Comparison of ENCODE assay signal across 9 mouse cellular contexts in the genomic region with DNA sequence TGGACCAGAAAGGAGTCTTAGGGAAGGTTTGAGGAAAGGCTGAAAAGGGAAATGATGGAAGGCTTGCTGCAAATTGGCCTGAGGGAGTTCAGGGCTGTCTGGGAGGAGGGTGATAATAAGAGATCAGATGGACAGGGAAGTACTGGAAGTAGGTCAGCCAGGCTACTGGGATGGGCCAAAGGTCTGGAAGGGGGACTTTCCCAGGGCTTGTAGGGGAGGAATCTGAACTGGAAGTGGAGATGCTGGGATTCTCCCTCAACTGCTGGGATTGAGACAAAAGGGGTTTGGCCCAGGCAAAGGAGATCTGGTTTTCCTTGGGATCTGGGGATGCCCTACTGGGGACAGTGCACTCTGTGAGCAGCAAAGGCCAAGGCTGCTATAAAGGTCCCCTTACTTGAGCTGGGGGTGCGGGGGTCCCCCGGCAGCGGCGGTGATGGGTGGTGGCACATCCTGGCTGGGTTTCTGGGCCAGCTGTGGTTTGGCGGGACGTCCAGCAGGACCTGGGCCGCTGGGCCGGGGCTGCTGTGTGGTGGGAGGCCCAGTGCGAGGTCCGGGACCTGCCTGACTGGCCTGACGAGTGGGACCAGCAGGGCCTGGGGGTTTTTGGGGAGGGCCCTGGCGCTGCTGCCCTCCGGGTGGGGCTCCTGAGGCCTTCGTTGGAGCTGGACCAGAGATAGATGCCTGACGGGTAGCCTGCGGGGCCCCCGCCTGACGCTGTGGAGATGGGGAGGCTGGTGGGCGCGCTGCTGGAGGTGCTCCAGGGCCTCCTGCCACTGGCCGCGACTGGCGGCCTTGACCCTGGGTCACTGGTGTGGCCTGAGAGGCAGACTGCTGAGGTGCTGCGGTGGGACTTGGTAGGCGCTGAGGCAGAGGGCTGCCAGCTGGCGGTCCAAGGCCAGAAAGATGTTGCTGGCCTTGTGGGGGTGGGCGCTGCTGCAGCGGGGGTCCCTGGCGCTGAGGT. TPM values are rescaled to one million over a fixed set of nuclear protein-coding genes. Genes with fewer than 3 reads are reported as not detected.
A peak's percentile ranks its signal among the peaks of the same experiment; 100 is the strongest.
DNase-seq lines count a peak whose midpoint lies in the region; ATAC-seq and TF ChIP-seq lines count a peak whose summit lies in the region.
"Had no signal": no experiment of that assay in that cellular context is flagged by ENCODE, and none has a peak within 500 bp of the region (broad histone marks: within the 10 kb centered on the region; RNA-seq: fewer than 3 reads in every experiment).

No protein-coding gene starts in this region.

- intact Hi-C loops in heart, postnatal 25 days (cut with DNase I), result no loop called here

- DNase-seq in heart, adult 11 months, result peak; percentile 93
- DNase-seq in heart, postnatal 25 days (ENCODE audit: low spot score), result no peak
- DNase-seq in limb, embryonic 10.5 days (ENCODE audit: low spot score), result no peak
- DNase-seq in c-Kit-positive CD71-positive TER-119-positive erythroid progenitor cells, embryonic 14.5 days (ENCODE audit: low spot score), result no peak
- DNase-seq in layer of hippocampus, adult 9-10 months (ENCODE audit: low spot score), result no peak

- 0 out of 2 replicates have a peak overlapping the region, but pooled peaks have one; percentile 11 for H3K27ac ChIP-seq in embryonic facial prominence, embryonic 15.5 days (replicated peaks)
- peak overlapping the region; percentile 37 for H3K27ac ChIP-seq in limb, embryonic 10.5 days
- H3K27ac ChIP-seq: neural tube, embryonic 13.5 days had no signal

- no peak for TF ChIP-seq CTCF in E14TG2a.4 (conservative IDR thresholded peaks at IDR 0.05; ENCODE audit: low read length)

- peak overlapping the region; percentile 15 for H3K4me2 ChIP-seq in embryonic facial prominence, embryonic 15.5 days (replicated peaks)
- H3K4me2 ChIP-seq: neural tube, embryonic 13.5 days had no signal

- no peaks in the 10 kb centered on the region for H3K9me3 ChIP-seq in E14TG2a.4 (ENCODE audit: low read length)
- H3K9me3 ChIP-seq in embryonic facial prominence, embryonic 15.5 days (replicated peaks), result no peaks in the 10 kb centered on the region
- H3K9me3 ChIP-seq in limb, embryonic 10.5 days (replicated peaks), result peaks cover 4% of the 10 kb centered on the region; the same call in 1 of the 2 replicates
- H3K9me3 ChIP-seq: neural tube, embryonic 13.5 days had no signal

- WGBS in embryonic facial prominence, embryonic 15.5 days, result 35% methylated on average over 26 of the region's 29 CpGs
- WGBS in limb, embryonic 10.5 days, result 38% methylated on average over 29 of the region's 29 CpGs

- H3K27me3 ChIP-seq in E14TG2a.4 (ENCODE audit: insufficient read depth, low read length), result no peaks in the 10 kb centered on the region
- H3K27me3 ChIP-seq in embryonic facial prominence, embryonic 15.5 days, result no peaks in the 10 kb centered on the region
- no peaks in the 10 kb centered on the region for H3K27me3 ChIP-seq in limb, embryonic 10.5 days (ENCODE audit: low read depth, poor library complexity, severe bottlenecking)
- H3K27me3 ChIP-seq: neural tube, embryonic 13.5 days had no signal

- peaks cover 43% of the 10 kb centered on the region for H3K4me1 ChIP-seq in E14TG2a.4 (replicated peaks; ENCODE audit: low read depth, low read length)
- peaks cover 5% of the 10 kb centered on the region; the same call in 1 of the 2 replicates for H3K4me1 ChIP-seq in embryonic facial prominence, embryonic 15.5 days
- H3K4me1 ChIP-seq in limb, embryonic 10.5 days, result peaks cover 11% of the 10 kb centered on the region
- H3K4me1 ChIP-seq: neural tube, embryonic 13.5 days had no signal

- H3K9ac ChIP-seq in embryonic facial prominence, embryonic 15.5 days, result no peak overlapping the region
- H3K9ac ChIP-seq: neural tube, embryonic 13.5 days had no signal

- H3K36me3 ChIP-seq in E14TG2a.4 (ENCODE audit: insufficient read depth, low read length), result peaks cover 32% of the 10 kb centered on the region
- no peaks in the 10 kb centered on the region for H3K36me3 ChIP-seq in embryonic facial prominence, embryonic 15.5 days
- peaks cover 19% of the 10 kb centered on the region for H3K36me3 ChIP-seq in limb, embryonic 10.5 days

- H3K4me3 ChIP-seq in E14TG2a.4 (replicated peaks; ENCODE audit: low read length), result peak overlapping the region; percentile 67
- H3K4me3 ChIP-seq in embryonic facial prominence, embryonic 15.5 days (replicated peaks), result no peak overlapping the region
- no peak overlapping the region for H3K4me3 ChIP-seq in limb, embryonic 10.5 days
- H3K4me3 ChIP-seq: neural tube, embryonic 13.5 days had no signal

- peak; percentile 20; the same call in 1 of the 2 replicates for ATAC-seq in embryonic facial prominence, embryonic 15.5 days (ENCODE audit: insufficient number of reproducible peaks, low FRiP score, low TSS enrichment, low read depth)
- no peak; the same call in 1 of the 2 replicates for ATAC-seq in erythroid progenitor cell, adult 5-6 weeks (replicated peaks; ENCODE audit: low FRiP score, poor library complexity, severe bottlenecking)

RNA-seq across cellular contexts. Expression of a gene that starts 7.6 kb away (rescaled TPM):
- total RNA-seq in heart, postnatal 25 days (2021), result 1 to 10 TPM; 5.5 to 7.1 TPM
- polyA plus RNA-seq in embryonic facial prominence, embryonic 15.5 days (2015; fragmentation: Nextera tagmentation; extraction: Ambion mirVana), result 43.2 and 44.4 TPM in 2 replicates
- polyA plus RNA-seq in limb, embryonic 10.5 days (2016; fragmentation: Nextera tagmentation; extraction: Ambion mirVana), result 12.8 and 13.5 TPM in 2 replicates
- total RNA-seq in erythroid progenitor cell, adult 5-6 weeks (2015; ENCODE audit: low replicate concordance), result not detected in 2 replicates
- total RNA-seq in erythroid progenitor cell, adult 5-6 weeks (2017; ENCODE audit: low replicate concordance), result not detected in 2 replicates

RNA-seq across cellular contexts. Expression of a gene that starts 58.4 kb away (rescaled TPM):
- total RNA-seq in heart, postnatal 25 days (2021), result under 1 TPM; 0.36 to 0.39 TPM
- 1.00 and 1.4 TPM in 2 replicates for polyA plus RNA-seq in embryonic facial prominence, embryonic 15.5 days (2015; fragmentation: Nextera tagmentation; extraction: Ambion mirVana)
- polyA plus RNA-seq in limb, embryonic 10.5 days (2016; fragmentation: Nextera tagmentation; extraction: Ambion mirVana), result 0.13 and 0.14 TPM in 2 replicates
- total RNA-seq in erythroid progenitor cell, adult 5-6 weeks (2015; ENCODE audit: low replicate concordance), result 1.3 and 1.8 TPM in 2 replicates
- total RNA-seq in erythroid progenitor cell, adult 5-6 weeks (2017; ENCODE audit: low replicate concordance), result not detected in 2 replicates

Comparison
In these comparisons a context has a peak if more than half of its experiments do, and no peak if none do; other contexts are left out.
1. RNA of a gene that starts 7.6 kb away (total RNA-seq): 5.5 to 7.1 TPM in heart, postnatal 25 days; not detected in erythroid progenitor cell, adult 5-6 weeks; every median in the first group is over 4 times any median in the second.